Mouse (Mus musculus) embryonic facial prominence, embryonic 14.5 days (tissue): ENCODE results near the gene Igf1r. TPM values are rescaled to one million over a fixed set of nuclear protein-coding genes. Genes with fewer than 3 reads are reported as not detected.

ENCODE experiments used
- ATAC-seq: fragments of 200-750 bp; cut with Nextera tagmentation; 2 replicates; pipeline ENCODE4 v1.8.0; 2017; ENCODE audit warnings: low read depth, moderate number of reproducible peaks, moderate TSS enrichment
- DNase-seq: peaks from one replicate; pipeline ENCODE4 v3.0.0-alpha.2; 2015; ENCODE audit warnings: low spot score
- H3K27ac ChIP-seq: fragments of 300-500 bp; sonication (generic); replicated peaks from 2 replicates; pipeline ENCODE4 v1.5.1; 2014; ENCODE audit warnings: low read depth, mild to moderate bottlenecking, low read length, moderate library complexity
- H3K27me3 ChIP-seq: fragments of 300-500 bp; sonication (generic); replicated peaks from 2 replicates; pipeline ENCODE4 v1.6.1; 2014; ENCODE audit warnings: low read length; ENCODE audit not compliant: control insufficient read depth, insufficient read depth
- H3K36me3 ChIP-seq: fragments of 300-500 bp; sonication (generic); 2 replicates; pipeline ENCODE4 v1.6.1; 2014; ENCODE audit warnings: low read length, mixed read lengths; ENCODE audit not compliant: control insufficient read depth, insufficient read depth
- H3K4me1 ChIP-seq: fragments of 300-500 bp; sonication (generic); 2 replicates; pipeline ENCODE4 v1.6.1; 2014; ENCODE audit warnings: antibody characterized with exemption, low read length; ENCODE audit not compliant: control insufficient read depth, insufficient read depth
- H3K4me2 ChIP-seq: fragments of 300-500 bp; sonication (generic); 2 replicates; pipeline ENCODE4 v1.6.1; 2014; ENCODE audit warnings: low read depth, mild to moderate bottlenecking, low read length, moderate library complexity, mixed read lengths
- H3K4me3 ChIP-seq: fragments of 300-500 bp; sonication (generic); 2 replicates; pipeline ENCODE4 v1.5.1; 2014; ENCODE audit warnings: low read depth, mild to moderate bottlenecking, low read length
- H3K9ac ChIP-seq: fragments of 300-500 bp; sonication (generic); 2 replicates; pipeline ENCODE4 v1.6.1; 2014; ENCODE audit warnings: low read depth, mild to moderate bottlenecking, low read length, moderate library complexity, mixed read lengths
- H3K9me3 ChIP-seq: fragments of 300-500 bp; sonication (generic); 2 replicates; pipeline ENCODE4 v1.6.1; 2016; ENCODE audit warnings: low read length; ENCODE audit not compliant: control insufficient read depth
- WGBS: fragments of 180-500 bp; shearing (Covaris S2); extraction: QIAGEN DNeasy Blood & Tissue Kit; methylation state at CpG from one replicate; pipeline ENCODE4 v1.1.7; 2014; 5-methylcytosine and 5-hydroxymethylcytosine counted together
- polyA plus RNA-seq: library from polyadenylated mRNA; unstranded; fragments of >200 nt; fragmentation: Nextera tagmentation; extraction: Ambion mirVana; gene quantifications from 2 replicates; pipeline ENCODE4 v1.2.1, GENCODE M21; 2014

Gene Igf1r
- polyA plus RNA-seq, 1 experiment from 2014 or later = 16.8 TPM

DNA sequence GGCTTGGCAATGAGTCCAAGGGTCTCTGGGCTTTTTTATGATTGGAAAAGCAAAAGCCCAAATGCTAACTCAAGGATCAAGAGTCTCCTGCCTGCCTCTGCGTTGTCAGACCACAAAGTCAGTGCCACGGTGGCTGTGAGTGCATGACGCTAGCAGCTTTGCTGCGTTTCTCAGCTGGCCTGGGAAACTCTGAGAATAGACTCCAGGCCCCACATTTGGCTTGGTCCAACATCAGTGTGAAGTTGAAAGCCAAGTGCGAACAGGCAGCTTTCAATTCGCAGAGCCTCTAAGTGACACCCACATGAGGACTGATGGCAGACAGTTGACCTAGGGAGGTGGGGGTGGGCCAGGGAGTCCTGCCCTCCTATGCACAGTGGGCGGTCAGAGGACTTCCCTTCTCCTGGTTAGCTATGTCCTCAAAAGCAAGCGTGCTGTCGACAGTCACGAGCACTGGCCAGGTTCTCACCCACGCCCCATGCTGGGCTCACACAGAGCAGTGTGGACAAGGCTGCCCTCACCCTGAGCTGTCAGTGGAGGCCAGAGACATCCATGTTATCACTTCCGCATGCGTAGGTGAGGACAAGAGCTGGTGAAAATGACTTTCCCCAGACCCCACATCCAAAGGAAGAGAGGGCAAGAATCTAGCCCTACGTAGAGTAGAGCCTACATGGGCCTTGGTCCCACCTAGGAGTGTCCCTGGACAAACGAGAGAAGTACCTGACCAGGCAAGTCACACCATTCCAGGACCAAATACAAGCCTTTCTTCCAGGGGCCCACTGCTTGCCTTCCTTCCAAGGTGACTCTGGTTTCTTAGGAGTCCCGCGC lies 305.9 kb downstream of the Igf1r start:
- Histone ChIP-seq H3K27ac (no peak overlapping the region), H3K4me2 (no peak overlapping the region), H3K9ac (no peak overlapping the region), H3K4me3 (no peak overlapping the region), H3K27me3 (no peaks in the 10 kb centered on the region), H3K4me1 (peaks cover 3% of the 10 kb centered on the region), H3K36me3 (no peaks in the 10 kb centered on the region), H3K9me3 (0 out of 2 replicates have a peak, but pooled peaks cover 7% of the 10 kb centered on the region)
- 75% methylated on average over 16 of the region's 17 CpGs for WGBS
- ATAC-seq (no peak), DNase-seq (no peak)

DNA sequence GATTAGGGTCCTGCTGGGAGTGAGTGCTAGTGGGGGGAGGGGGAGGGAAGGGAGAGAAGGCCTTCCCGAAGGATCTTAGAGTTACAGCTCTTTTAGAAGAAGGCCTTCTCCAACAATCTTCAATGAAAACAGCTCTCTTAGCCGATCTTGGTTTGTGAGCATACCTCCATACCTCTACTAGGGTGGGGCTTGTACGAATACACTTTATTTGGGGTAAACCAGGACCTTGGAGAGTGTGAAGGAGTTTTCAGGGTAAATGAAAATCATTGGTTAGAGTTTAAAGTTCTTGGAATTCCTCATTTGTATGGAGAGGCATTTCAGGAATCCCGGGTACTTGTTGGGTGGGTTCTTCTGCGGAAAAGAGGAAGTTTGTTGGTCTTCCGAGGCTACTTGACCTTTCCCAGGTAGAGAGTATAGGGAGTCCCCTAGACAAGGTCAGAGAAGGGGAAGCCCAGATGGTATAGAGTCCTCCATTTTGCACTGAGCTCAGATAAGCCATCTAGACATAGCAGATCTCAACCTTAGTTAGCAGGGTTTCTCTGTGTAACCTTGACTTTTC lies 307.0 kb downstream of the Igf1r start:
- no peak overlapping the region for H3K9ac ChIP-seq
- 53% methylated on average over 6 of the region's 6 CpGs for WGBS
- no peak overlapping the region for H3K27ac ChIP-seq
- no peak for ATAC-seq
- DNase-seq = no peak
- H3K4me2 ChIP-seq = no peak overlapping the region
- no peak overlapping the region for H3K4me3 ChIP-seq
- 0 out of 2 replicates have a peak, but pooled peaks cover 7% of the 10 kb centered on the region for H3K9me3 ChIP-seq
- no peaks in the 10 kb centered on the region for H3K36me3 ChIP-seq
- H3K4me1 ChIP-seq = peaks cover 10% of the 10 kb centered on the region
- H3K27me3 ChIP-seq = 0 out of 2 replicates have a peak, but pooled peaks cover 2% of the 10 kb centered on the region

DNA sequence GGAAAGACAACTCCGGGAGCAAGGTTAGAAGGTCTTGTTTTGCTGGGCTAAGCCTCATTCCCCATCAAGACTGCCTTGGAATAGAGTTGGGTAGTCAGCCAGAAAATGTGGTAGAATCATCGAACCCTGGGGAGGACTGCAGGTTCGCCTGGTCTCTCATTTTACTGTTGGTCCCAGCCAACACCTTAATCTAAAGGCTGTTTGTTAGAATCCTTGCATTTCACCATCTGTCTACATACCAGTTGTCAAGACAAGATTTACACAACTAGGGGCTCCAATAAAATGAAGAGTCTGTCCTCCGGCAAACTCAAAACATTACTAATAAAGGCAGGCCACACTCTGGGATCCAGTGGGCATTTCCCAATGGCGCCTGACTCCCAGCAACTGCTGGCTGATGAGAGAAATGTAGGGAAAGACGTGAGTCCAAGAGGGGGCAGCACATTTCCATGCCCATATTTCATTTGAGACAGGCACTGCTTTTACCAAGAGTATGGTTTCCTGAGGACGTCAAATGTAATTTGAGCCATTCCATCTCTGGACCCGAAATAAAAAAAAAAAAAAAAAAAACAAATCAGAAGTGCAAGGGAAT lies 310.1 kb downstream of the Igf1r start:
- WGBS = 42% methylated on average over 8 of the region's 8 CpGs
- peaks cover 26% of the 10 kb centered on the region for H3K4me1 ChIP-seq
- 0 out of 2 replicates have a peak, but pooled peaks cover 3% of the 10 kb centered on the region for H3K27me3 ChIP-seq
- no peak overlapping the region for H3K9ac ChIP-seq
- H3K36me3 ChIP-seq = no peaks in the 10 kb centered on the region
- 0 out of 2 replicates have a peak overlapping the region, but pooled peaks have one; percentile 31 for H3K27ac ChIP-seq
- no peak overlapping the region for H3K4me2 ChIP-seq
- 0 out of 2 replicates have a peak, but pooled peaks cover 7% of the 10 kb centered on the region for H3K9me3 ChIP-seq
- no peak for ATAC-seq
- no peak overlapping the region for H3K4me3 ChIP-seq
- peak; percentile 62 for DNase-seq

DNA sequence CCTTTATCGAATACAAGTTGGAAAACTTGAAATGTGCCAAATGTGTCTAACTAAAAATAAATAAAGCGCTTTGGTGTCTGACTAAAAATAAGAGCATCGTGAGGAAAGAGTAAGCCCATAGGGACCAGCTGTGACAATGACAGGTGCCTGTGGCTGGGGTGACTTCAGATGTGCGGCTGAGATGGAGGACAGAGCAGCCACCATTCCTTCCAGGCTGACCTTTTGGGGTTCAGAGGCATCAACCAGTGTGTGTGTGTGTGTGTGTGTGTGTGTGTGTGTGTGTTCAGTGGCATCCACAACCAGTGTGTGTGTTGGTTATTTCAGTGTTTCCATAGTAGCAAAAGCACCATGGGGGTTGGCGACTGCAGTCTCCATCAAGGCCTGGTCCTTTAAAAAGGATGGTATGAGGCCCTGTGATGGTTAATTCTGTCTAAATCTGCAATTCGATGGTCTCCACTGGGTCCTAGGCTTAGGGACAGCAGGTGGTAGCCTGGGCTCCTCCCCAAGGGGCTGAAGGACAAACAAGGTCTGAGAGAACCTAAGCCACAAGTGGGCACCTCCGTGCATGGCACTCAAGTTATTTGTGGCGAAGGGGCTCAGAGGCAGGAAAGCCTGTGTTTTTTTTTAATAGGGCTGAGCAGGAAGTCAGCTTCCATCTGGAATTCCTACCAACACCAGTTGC lies 310.9 kb downstream of the Igf1r start:
- 0 out of 2 replicates have a peak, but pooled peaks cover 7% of the 10 kb centered on the region for H3K9me3 ChIP-seq
- ATAC-seq (peak; percentile 17), DNase-seq (no peak)
- peak overlapping the region; percentile 67 for H3K4me2 ChIP-seq
- no peak overlapping the region for H3K9ac ChIP-seq
- peak overlapping the region; percentile 63 for H3K27ac ChIP-seq
- 45% methylated on average over 8 of the region's 8 CpGs for WGBS
- H3K36me3 ChIP-seq = no peaks in the 10 kb centered on the region
- H3K27me3 ChIP-seq = 0 out of 2 replicates have a peak, but pooled peaks cover 3% of the 10 kb centered on the region
- H3K4me1 ChIP-seq = peaks cover 26% of the 10 kb centered on the region
- H3K4me3 ChIP-seq = peak overlapping the region; percentile 29

DNA sequence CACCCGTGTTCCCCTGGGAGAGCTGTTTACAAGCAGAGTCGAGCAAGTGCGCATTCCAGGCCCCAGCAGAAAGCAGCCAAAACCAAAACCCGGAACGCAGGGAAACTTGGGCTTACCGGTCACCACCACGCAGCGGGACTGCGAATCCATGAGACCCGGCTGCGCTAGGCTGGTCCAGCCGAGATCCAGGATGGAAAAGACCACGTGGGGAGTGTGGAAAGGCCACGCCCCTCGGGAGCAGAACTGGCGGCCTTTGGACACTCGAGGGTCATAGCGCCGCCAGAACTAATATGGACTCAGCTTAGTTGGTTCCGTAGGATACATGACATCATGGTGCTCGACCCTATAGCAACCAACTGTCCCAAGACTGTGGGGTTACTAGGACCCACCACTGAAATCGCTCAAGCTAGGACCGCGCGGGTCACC lies 311.4 kb downstream of the Igf1r start, which contains the start of gene Pgpep1l:
Gene Pgpep1l (minus strand): TSS at position 206 of the 426 bp plus-strand sequence.
- WGBS = 3% methylated on average over 25 of the region's 25 CpGs
- H3K27ac ChIP-seq = peak within 1 kb of the TSS; percentile 63

DNA sequence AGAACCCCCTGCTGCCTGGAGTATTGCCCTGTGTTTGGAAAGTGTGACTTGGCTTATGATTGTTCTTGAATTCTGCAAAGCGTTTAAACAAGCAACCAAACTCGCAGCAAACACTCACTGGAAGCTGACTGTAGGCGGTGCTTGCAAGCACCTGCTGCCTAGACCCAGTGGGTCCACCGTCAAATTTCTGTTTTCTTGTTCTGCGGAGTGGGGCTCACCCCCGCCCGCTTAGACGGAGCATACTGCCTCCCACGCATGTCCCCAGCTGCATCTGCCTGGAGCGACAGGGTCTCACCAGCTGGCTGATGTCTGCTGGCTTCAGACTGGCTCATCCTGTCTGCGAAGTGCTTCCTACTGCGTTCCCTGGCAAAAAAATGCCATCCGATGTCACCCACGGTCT lies 311.9 kb downstream of the Igf1r start:
- H3K27me3 ChIP-seq = 0 out of 2 replicates have a peak, but pooled peaks cover 3% of the 10 kb centered on the region
- H3K36me3 ChIP-seq = no peaks in the 10 kb centered on the region
- peak; percentile 35 for ATAC-seq
- 14% methylated on average over 14 of the region's 14 CpGs for WGBS
- H3K9me3 ChIP-seq = 0 out of 2 replicates have a peak, but pooled peaks cover 7% of the 10 kb centered on the region
- H3K4me3 ChIP-seq = peak overlapping the region; percentile 29
- H3K27ac ChIP-seq = peak overlapping the region; percentile 55; the same call in 1 of the 2 replicates
- H3K4me2 ChIP-seq = peak overlapping the region; percentile 67
- peaks cover 26% of the 10 kb centered on the region for H3K4me1 ChIP-seq
- DNase-seq = peak; percentile 80
- H3K9ac ChIP-seq = no peak overlapping the region; the same call in 1 of the 2 replicates

More for the DNA sequence above, 311.4 kb downstream of the Igf1r start, which contains the start of gene Pgpep1l:
- ATAC-seq (peak; percentile 58), DNase-seq (peak; percentile 88)
- Histone ChIP-seq H3K27me3 (0 out of 2 replicates have a peak, but pooled peaks cover 3% of the 10 kb centered on the region), H3K4me2 (peak within 1 kb of the TSS; percentile 67), H3K9me3 (0 out of 2 replicates have a peak, but pooled peaks cover 7% of the 10 kb centered on the region), H3K9ac (no peak within 1 kb of the TSS; the same call in 1 of the 2 replicates), H3K36me3 (no peaks in the 10 kb centered on the region), H3K4me1 (peaks cover 26% of the 10 kb centered on the region), H3K4me3 (peak within 1 kb of the TSS; percentile 29)

DNA sequence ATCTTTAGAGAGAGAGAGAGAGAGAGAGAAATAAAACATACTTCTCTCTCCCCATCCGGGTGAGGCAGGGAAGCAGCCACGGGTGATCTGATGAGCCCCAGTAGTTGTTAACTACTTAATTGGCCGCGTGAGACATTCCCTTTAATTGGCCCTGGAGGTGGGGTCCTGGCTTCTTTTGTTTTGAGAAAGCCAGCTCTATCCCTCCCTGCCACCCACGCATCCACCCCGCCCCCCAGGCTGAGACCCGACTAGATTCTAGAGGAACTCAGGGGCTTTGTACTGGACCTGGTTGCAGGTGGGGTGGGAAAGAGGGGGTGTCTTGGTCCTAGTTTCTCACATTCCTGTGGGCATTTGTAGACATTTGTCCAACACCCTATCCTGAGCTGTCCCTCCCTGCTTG lies 312.8 kb downstream of the Igf1r start:
- 0 out of 2 replicates have a peak, but pooled peaks cover 7% of the 10 kb centered on the region for H3K9me3 ChIP-seq
- no peaks in the 10 kb centered on the region for H3K36me3 ChIP-seq
- H3K4me2 ChIP-seq = no peak overlapping the region
- H3K4me1 ChIP-seq = peaks cover 26% of the 10 kb centered on the region
- ATAC-seq (no peak), DNase-seq (no peak)
- no peak overlapping the region for H3K27ac ChIP-seq
- WGBS = 28% methylated on average over 7 of the region's 7 CpGs
- H3K27me3 ChIP-seq = 0 out of 2 replicates have a peak, but pooled peaks cover 3% of the 10 kb centered on the region
- no peak overlapping the region for H3K4me3 ChIP-seq
- no peak overlapping the region for H3K9ac ChIP-seq
